Mouse (Mus musculus): ENCODE results near the gene Zfp324. TPM values are rescaled to one million over a fixed set of nuclear protein-coding genes. Genes with fewer than 3 reads are reported as not detected.

Gene Zfp324
- polyA plus RNA-seq, 1 experiment, result 2.7 TPM

DNA sequence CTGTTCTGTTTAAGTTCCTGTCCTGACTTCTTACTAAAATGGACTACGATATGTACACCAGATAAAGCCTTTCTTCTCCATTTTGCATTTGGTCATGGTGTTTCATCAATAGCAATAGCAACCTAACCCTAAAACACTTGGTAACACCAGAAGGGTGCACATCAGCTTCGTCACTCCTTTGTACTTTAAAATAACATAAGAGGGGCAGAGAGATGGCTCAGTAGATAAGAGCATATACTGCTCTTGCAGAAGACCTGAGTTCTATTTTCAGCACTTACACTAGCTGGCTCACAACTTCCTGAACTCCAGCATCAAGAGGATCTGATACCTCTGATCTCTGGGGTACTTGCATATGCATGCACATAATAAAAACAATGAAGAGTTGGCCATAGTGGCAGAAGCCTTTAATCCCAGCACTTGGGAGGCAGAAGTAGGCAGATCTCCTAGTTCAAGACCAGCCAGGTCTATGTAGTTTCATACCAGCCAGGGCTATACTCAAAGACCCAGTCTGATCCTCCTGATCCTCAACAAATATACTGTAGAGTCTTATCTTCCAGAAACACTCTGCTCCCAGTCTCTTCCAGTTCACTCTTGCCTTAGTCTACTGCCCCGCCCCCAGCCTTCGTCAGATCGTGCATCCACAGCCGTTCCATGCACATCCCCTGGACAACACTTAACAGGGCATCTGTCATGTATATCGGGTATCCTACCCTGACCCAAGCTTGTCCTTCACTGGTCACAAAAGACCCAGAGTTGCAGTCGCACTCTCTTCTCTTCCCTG, 22.0 kb downstream of the Zfp324 start:
- no peak overlapping the region for H3K4me3 ChIP-seq (ENCODE audit: insufficient read depth, low read depth, low read length)
- no peaks in the 10 kb centered on the region for H3K4me1 ChIP-seq (ENCODE audit: control insufficient read depth, insufficient read depth, insufficient read length, low read length)

DNA sequence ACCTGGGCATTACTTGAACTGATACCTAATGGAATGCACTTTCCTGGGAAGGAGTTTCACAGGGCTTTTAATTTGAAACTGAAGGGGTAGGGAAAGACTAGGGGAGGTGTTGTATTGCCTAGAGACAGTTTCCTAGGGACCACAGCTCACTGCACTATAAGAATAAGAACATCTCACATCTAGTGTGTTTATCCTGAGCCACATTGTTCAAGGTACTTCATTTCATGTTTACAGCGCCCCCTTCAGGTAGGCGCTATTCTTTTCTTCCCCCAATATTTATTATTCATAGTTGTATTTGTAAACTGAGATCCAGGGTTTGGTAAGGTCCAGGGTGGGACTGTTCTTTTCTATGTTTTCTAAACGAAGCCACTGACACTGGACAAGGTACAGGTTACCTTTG, 26.6 kb downstream of the Zfp324 start:
- Histone ChIP-seq H3K4me1 (ENCODE audit: control insufficient read depth, insufficient read depth, insufficient read length, low read length) (no peaks in the 10 kb centered on the region), H3K4me3 (ENCODE audit: insufficient read depth, low read depth, low read length) (no peak overlapping the region), H3K27ac (replicated peaks; ENCODE audit: low read depth, low read length) (no peak overlapping the region)

More for the DNA sequence above, 22.0 kb downstream of the Zfp324 start:
- no peak overlapping the region for H3K27ac ChIP-seq (replicated peaks; ENCODE audit: low read depth, low read length)

DNA sequence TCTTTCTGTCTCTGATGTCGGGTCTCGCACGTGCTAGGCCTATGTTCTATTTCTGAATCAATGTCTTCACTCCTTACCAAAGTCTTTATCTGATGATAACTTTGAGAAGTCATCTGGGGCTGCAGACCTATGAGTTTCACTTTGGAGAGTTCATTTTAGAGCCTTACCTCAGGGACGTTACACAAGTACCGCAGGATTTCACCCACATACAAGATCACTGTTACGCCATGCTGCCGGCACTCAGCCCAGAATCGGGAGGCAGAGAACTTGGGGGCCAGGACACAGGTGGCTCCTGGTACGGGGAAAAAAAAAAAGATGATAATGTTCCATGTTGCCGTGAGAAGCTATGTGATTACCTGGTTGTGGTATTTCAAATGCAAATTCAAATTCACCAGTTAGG, 27.5 kb downstream of the Zfp324 start:
- H3K27ac ChIP-seq (replicated peaks; ENCODE audit: low read depth, low read length), result no peak overlapping the region
- H3K4me1 ChIP-seq (ENCODE audit: control insufficient read depth, insufficient read depth, insufficient read length, low read length), result no peaks in the 10 kb centered on the region
- H3K4me3 ChIP-seq (ENCODE audit: insufficient read depth, low read depth, low read length), result no peak overlapping the region

DNA sequence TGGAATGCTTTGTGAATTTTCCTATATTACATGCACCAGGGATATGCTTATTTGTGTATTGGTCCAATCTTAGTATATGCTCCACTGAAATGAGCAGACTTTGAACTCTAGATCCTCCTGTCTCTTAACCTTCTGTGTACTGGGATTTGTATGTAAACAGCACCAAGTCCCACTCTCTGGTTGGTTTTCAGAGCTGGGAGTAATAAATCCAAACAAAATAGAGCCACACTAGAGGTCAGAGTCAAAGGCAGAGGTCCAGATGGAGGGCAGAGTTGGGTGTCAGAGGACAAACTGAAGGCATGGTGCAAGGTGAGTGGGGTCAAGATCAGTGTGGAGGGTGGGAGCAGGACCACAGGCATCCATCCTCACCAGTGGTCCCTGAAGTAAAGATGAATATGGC, 30.2 kb downstream of the Zfp324 start:
- Histone ChIP-seq H3K4me3 (ENCODE audit: insufficient read depth, low read depth, low read length) (no peak overlapping the region), H3K27ac (replicated peaks; ENCODE audit: low read depth, low read length) (no peak overlapping the region), H3K4me1 (ENCODE audit: control insufficient read depth, insufficient read depth, insufficient read length, low read length) (no peaks in the 10 kb centered on the region)

DNA sequence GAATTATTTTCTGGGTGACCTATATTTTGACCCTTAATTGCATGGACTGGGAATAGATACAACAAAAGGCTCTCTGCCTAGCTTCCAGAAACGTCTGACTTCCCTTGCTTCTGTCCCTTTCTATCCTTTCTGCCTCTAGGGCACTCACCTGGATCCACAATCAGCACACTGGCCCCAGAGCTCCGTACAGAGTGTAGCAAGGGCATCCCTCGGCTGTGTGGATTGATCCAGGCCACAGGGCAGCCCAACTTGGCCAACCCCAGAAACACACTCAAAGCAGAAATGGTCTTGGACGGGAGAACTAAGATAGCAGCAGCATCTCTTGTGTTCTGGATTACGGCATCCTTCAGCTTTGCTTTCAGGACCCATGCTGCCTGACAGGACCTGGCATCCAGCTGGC, 31.6 kb downstream of the Zfp324 start:
- no peak overlapping the region for H3K4me3 ChIP-seq (ENCODE audit: insufficient read depth, low read depth, low read length)
- no peaks in the 10 kb centered on the region for H3K4me1 ChIP-seq (ENCODE audit: control insufficient read depth, insufficient read depth, insufficient read length, low read length)
- no peak overlapping the region for H3K27ac ChIP-seq (replicated peaks; ENCODE audit: low read depth, low read length)

DNA sequence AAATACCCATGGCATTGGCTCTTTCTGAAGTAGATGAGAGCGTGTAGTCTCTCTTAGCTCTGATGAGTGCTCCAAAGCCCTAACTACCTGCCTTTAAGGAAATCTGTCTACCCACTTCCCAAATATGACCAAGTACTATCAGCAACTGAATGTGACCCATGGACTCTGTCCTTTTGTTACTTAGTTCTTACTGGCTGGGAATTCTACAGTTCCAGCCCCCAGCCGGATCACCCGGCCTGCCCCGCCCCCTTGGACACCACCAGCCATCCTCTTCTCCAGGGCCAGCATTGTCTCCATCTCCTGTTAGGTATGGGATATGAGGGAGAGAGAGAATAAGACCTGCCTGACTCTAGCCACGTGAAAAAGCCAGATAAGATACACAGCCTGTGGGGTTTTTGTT, 32.4 kb downstream of the Zfp324 start, which contains the start of gene Slc27a5:
Gene Slc27a5, minus strand, starts transcription at position 140 of the 400 bp plus-strand sequence.
- no peak within 1 kb of the TSS for H3K4me3 ChIP-seq (ENCODE audit: insufficient read depth, low read depth, low read length)
- no peaks in the 10 kb centered on the region for H3K4me1 ChIP-seq (ENCODE audit: control insufficient read depth, insufficient read depth, insufficient read length, low read length)
- H3K27ac ChIP-seq (replicated peaks; ENCODE audit: low read depth, low read length), result no peak within 1 kb of the TSS

DNA sequence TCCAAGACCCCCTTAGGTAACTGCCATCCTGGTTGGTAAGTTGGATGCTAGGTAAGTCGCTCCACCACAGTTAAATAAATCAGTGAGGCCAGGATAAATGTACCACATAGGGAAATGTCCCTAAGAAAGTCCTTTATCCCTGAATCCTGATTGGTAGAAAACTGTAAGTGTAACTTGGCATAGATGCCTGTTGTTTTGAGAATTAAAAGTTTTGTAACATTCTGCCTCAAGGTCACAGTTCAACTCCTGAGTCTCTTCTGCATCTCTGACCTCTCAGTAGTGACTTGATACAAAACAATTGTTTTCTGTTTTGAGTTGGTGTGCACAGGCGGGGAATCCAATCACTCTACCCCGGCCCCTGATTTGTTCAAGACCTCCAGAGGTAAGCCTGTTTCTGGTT, 33.2 kb downstream of the Zfp324 start, which contains the start of gene Trim28:
Gene Trim28, plus strand, starts transcription at position 264 of the 400 bp plus-strand sequence.
- no peak within 1 kb of the TSS for H3K27ac ChIP-seq (replicated peaks; ENCODE audit: low read depth, low read length)
- no peak within 1 kb of the TSS for H3K4me3 ChIP-seq (ENCODE audit: insufficient read depth, low read depth, low read length)

DNA sequence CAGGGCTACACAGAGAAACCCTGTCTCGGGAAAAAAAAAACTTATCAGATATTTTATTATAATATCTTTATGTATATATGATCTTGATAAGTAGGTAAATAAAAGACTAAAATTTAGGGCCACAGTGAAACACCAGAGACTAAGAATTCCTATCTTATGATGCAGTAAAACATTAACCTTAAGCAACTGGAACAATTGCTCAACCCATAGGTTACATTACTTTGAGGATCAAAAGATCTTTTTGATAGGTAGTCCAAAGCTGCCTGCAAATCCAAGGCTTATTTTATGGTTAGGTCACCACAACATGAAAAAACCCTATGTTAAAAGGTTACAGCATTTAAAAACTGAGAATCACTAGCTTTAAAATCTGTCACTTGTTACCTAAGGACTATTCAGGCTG, 35.9 kb downstream of the Zfp324 start:
- Histone ChIP-seq H3K4me3 (ENCODE audit: insufficient read depth, low read depth, low read length) (no peak overlapping the region), H3K4me1 (ENCODE audit: control insufficient read depth, insufficient read depth, insufficient read length, low read length) (no peaks in the 10 kb centered on the region), H3K27ac (replicated peaks; ENCODE audit: low read depth, low read length) (no peak overlapping the region)

More for the DNA sequence above, 33.2 kb downstream of the Zfp324 start, which contains the start of gene Trim28:
- H3K4me1 ChIP-seq (ENCODE audit: control insufficient read depth, insufficient read depth, insufficient read length, low read length), result no peaks in the 10 kb centered on the region

DNA sequence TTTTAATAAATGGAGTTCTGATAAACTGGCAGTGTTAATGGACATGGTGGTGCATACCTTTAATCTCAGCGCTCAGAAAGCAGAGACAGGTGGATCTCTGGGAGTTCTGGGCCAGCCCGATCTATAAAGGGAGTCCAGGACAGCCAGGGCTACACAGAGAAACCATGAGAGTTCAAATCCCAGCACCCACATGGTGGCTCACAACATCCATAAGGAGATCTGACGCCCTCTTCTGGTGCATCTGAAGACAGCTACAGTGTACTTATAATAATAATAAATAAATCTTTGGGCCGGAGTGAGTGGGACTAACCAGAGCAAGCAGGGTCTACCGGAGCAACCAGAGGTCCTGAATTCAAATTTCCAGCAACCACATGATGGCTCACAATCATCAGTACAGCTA, 37.7 kb downstream of the Zfp324 start:
- Histone ChIP-seq H3K4me3 (ENCODE audit: insufficient read depth, low read depth, low read length) (no peak overlapping the region), H3K27ac (replicated peaks; ENCODE audit: low read depth, low read length) (no peak overlapping the region), H3K4me1 (ENCODE audit: control insufficient read depth, insufficient read depth, insufficient read length, low read length) (no peaks in the 10 kb centered on the region)

DNA sequence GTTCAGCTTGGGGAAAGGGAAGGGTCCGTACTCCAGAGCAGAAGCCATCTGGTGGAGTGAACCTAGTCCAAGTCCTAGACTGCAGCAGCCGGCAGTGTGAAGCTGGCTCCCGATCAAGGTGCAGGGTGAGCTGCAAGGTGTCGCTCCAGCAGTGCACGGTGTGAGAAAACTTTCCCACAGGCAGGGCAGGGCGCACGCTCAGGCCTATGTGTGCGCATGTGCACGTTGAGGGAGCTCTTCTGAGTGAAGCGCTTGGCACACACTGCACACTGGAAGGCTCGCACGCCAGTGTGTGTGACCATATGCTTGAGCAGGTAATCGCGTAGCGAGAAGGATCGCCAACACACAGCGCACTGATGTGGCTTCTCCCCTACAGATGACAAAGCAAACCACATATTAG, 40.4 kb downstream of the Zfp324 start:
- Histone ChIP-seq H3K4me3 (ENCODE audit: insufficient read depth, low read depth, low read length) (0 out of 2 replicates have a peak overlapping the region, but pooled peaks have one; percentile 13), H3K27ac (replicated peaks; ENCODE audit: low read depth, low read length) (peak overlapping the region; percentile 55), H3K4me1 (ENCODE audit: control insufficient read depth, insufficient read depth, insufficient read length, low read length) (peaks cover 6% of the 10 kb centered on the region; the same call in 1 of the 2 replicates)

DNA sequence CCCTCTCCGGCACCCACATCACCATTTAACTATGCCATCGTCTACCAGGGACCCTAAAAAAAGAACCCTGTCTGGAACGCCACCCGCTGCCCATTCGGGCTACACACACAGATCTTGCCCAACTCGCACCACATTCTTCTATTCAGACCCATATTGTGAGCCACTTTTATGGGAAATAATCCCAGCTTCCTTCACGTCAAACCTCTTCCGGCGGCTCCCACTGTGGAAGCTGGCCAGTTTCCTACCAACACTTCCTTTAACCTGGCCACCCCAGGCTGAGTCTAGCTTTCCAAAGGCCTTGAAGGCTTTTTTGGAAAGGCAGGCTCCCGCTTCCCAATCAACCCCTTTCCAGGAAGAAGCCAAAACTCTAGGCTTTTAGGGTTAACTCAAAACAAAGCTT, 40.9 kb downstream of the Zfp324 start:
- Histone ChIP-seq H3K27ac (replicated peaks; ENCODE audit: low read depth, low read length) (peak overlapping the region; percentile 83), H3K4me1 (ENCODE audit: control insufficient read depth, insufficient read depth, insufficient read length, low read length) (peaks cover 6% of the 10 kb centered on the region; the same call in 1 of the 2 replicates), H3K4me3 (ENCODE audit: insufficient read depth, low read depth, low read length) (peak overlapping the region; percentile 13)

DNA sequence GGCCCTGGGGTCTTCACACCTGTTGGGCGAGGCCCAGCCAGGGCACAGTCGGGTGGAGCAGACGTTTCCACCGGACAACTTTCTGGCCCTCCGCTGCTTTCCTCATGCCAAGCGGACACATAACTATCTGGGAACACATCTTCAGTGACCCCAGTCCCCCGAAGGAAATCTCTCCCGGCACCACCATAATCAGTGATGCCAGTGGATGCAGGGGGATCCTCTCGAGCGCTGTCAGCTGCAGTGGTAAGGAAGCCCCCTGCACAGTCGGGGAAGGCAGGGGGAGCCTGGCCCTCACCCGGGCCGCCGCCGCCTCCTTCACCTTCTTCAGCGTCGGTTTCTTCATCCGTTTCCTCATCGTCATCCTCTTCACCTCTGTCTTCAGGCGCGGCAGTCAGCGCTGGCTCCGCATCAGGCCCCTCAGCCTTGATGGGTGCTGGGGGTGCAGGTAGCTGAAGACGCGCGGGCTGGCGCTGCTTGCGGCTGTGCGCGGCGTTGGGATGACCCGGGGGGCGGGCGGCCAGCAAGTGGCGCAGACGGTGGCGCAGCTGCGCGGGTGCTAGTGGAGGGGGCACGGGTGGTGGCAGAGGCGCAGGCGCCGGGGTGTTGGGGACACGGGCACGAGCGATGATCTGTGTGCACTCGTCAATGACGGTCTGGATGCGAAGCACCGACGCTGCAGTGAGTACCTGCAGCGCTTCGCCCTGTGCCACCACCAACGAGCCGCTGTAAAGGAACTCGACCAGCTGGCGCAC, 41.9 kb downstream of the Zfp324 start:
- Histone ChIP-seq H3K27ac (replicated peaks; ENCODE audit: low read depth, low read length) (0 out of 2 replicates have a peak overlapping the region, but pooled peaks have one; percentile 14), H3K4me3 (ENCODE audit: insufficient read depth, low read depth, low read length) (no peak overlapping the region), H3K4me1 (ENCODE audit: control insufficient read depth, insufficient read depth, insufficient read length, low read length) (peaks cover 6% of the 10 kb centered on the region; the same call in 1 of the 2 replicates)

DNA sequence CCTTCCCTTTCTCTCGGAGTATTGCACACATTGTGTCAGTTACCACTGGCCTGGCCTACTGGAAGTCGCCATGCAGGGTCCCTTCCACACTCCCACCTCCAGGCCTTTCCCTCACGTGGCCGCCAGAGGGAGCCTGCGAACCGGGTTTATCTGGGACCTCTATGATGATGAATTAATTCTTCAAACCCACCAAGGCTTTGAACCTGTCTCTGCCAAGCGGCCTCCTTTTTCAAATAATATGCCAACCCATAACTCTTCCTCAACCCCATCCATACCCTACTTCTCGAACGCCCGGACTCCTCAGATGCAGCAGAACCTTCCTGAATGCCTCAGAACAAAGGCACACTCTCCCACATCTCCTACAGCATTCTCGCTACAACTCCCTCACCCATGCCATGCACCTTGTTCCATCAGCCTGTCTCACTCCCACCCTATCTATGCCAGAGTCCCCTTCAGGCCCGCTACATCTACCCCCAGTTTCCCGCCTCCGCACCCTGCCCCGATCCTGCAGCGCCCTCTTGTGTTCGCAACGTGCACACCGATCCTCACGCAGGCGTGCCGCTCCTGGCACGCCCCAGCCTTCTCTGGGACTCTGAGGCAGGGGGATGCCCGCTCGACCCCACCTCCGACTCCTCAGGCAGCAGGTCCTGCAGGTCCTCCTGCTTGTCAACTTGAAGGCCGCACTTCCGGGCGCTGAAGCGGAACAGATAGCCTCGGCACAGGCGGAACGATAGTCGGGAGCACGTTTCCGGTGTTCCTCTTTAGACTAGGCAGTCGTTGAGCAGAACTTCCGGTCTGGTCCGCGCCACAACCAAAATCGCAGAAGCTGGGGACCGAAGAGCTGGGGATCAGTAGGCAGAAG, 43.7 kb downstream of the Zfp324 start:
- Histone ChIP-seq H3K27ac (replicated peaks; ENCODE audit: low read depth, low read length) (peak overlapping the region; percentile 89), H3K4me3 (ENCODE audit: insufficient read depth, low read depth, low read length) (peak overlapping the region; percentile 94), H3K4me1 (ENCODE audit: control insufficient read depth, insufficient read depth, insufficient read length, low read length) (peaks cover 6% of the 10 kb centered on the region; the same call in 1 of the 2 replicates)

DNA sequence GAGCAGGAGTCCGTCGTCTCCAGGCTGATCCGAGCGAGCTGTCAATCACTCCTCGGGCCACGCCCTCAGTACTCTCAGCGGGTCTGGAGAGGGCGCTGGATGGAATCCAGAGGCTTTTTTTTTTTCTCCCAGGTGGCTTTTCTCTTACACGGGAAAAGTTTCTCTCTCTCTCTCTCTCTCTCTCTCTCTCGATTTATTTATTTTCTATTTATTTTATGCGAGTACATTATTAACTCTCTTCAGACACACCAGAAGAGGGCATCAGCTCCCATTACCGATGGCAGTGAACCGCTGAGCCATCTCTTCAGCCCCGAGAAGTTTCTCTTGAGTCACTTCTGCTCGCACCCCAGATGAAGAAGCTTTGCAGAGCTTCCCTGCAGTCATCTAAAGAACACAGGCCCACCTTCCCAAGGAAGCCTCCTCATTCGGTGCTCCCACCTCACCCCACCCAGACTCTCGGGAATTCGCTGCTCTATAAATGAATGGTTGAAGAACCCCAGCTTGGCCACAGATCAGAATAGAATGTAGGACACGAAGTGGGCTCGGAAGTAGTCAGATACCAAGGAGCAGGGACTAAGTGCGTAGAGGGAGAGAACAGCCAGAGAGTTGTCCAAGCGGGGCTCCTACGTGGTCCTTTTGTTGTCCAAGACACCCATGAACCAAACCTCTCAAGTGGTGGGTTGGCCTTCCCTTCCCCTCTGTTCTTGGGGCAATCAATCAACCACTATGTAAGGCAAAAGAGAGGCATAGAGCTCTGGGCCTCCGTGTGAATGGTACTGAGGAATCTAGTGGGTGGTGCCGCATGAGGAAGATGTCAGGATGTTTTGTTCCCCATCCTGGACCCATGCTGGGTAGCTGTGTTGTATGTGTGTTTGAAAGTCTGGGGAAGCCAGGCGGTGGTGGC, 44.6 kb downstream of the Zfp324 start, which contains the start of gene Zbtb45:
Gene Zbtb45, minus strand, starts transcription at position 30 of the 904 bp plus-strand sequence.
- Histone ChIP-seq H3K4me1 (ENCODE audit: control insufficient read depth, insufficient read depth, insufficient read length, low read length) (peaks cover 6% of the 10 kb centered on the region; the same call in 1 of the 2 replicates), H3K27ac (replicated peaks; ENCODE audit: low read depth, low read length) (peak within 1 kb of the TSS; percentile 89), H3K4me3 (ENCODE audit: insufficient read depth, low read depth, low read length) (peak within 1 kb of the TSS; percentile 94)

All from brown adipose tissue, adult 24 weeks (tissue).